Mouse (Mus musculus) lung, postnatal 25 days (tissue): ENCODE measurements at regions not wholly inside any gene's neighbourhood (a gene's known extent, or its start where the extent isn't known, plus 50 kb on each side); places are given as distances from the start of the nearest gene placed in this dataset.

ENCODE experiments used
- DNase-seq: peaks from one replicate; pipeline ENCODE4 v3.0.0; 2022; ENCODE audit warnings: low spot score

- no peak for DNase-seq
These were observed 595.0 kb upstream of the Apob start for GRCm38 (mm10) chr12:7382455-7382854.

GRCm38 (mm10) chr12:7403800-7404199 lies 573.6 kb upstream of the Apob start:
- no peak for DNase-seq

GRCm38 (mm10) chr12:7411810-7412209 lies 565.6 kb upstream of the Apob start:
- DNase-seq: no peak

GRCm38 (mm10) chr12:7420276-7420675 lies 557.2 kb upstream of the Apob start:
- no peak for DNase-seq

- no peak for DNase-seq
These were observed 555.5 kb upstream of the Apob start for GRCm38 (mm10) chr12:7421826-7422540.

GRCm38 (mm10) chr12:7430981-7431380 lies 546.5 kb upstream of the Apob start:
- no peak for DNase-seq

- no peak for DNase-seq
These were observed 532.2 kb upstream of the Apob start for GRCm38 (mm10) chr12:7445238-7445637.

GRCm38 (mm10) chr12:7450506-7450905 lies 526.9 kb upstream of the Apob start:
- no peak for DNase-seq

GRCm38 (mm10) chr12:7457036-7457435 lies 520.4 kb upstream of the Apob start:
- no peak for DNase-seq

- no peak for DNase-seq
These were observed 519.9 kb upstream of the Apob start for GRCm38 (mm10) chr12:7457544-7457943.

- DNase-seq: no peak
These were observed 512.5 kb upstream of the Apob start for GRCm38 (mm10) chr12:7464947-7465346.

GRCm38 (mm10) chr12:7512579-7513248 lies 464.7 kb upstream of the Apob start:
- DNase-seq: no peak

- DNase-seq: no peak
These were observed 440.1 kb upstream of the Apob start for GRCm38 (mm10) chr12:7537389-7537788.

GRCm38 (mm10) chr12:7543281-7543981 lies 434.0 kb upstream of the Apob start:
- peak; percentile 3 for DNase-seq

GRCm38 (mm10) chr12:7548759-7549158 lies 428.7 kb upstream of the Apob start:
- no peak for DNase-seq

- no peak for DNase-seq
These were observed 417.2 kb upstream of the Apob start for GRCm38 (mm10) chr12:7560245-7560644.

- DNase-seq: no peak
These were observed 401.4 kb upstream of the Apob start for GRCm38 (mm10) chr12:7576081-7576480.

- DNase-seq: no peak
These were observed 389.9 kb upstream of the Apob start for GRCm38 (mm10) chr12:7587501-7587900.

- no peak for DNase-seq
These were observed 366.0 kb upstream of the Apob start for GRCm38 (mm10) chr12:7611272-7612092.

- DNase-seq: peak; percentile 12
These were observed 340.9 kb upstream of the Apob start for GRCm38 (mm10) chr12:7636417-7637175.

- DNase-seq: no peak
These were observed 339.8 kb upstream of the Apob start for GRCm38 (mm10) chr12:7637629-7638028.
